24 mouse cellular contexts compared by ENCODE assay signal in the genomic region with DNA sequence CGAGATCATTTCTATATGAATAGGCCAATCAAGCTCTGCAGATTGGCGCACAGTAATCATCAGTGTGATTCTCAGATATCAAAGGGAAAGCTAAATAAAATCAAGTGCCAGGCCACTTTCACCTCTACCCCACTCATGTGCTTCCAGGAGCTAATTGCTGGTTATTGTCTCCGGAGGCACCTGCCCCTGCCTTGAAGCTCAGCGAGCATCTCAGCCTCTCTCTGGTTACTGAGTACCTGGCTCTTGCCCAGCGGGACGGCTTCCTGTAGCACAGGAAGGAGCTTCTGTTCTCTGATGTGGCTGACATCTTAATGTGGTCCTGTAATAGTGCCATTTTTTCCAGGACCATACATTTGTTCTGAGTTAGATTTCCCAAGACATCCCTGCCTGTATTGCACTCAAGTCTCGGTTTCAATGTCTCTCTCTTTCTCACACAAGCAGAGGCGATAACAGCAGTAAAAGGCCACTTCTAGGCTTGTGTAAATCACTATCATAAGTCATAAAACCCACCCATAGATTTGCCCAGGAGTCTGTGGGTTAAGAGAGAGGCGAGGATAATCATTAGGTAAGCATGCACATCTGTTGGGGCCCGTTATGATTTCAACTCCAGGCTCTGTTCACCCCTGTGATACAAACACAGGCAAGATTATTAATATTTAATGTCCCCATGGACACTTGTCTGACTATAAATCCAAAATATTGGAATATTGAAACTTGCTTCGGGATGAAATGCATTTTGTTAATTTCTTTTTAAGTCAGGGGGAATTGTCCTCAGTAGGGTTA. TPM values are rescaled to one million over a fixed set of nuclear protein-coding genes. Genes with fewer than 3 reads are reported as not detected.
A peak's percentile ranks its signal among the peaks of the same experiment; 100 is the strongest.
DNase-seq lines count a peak whose midpoint lies in the region; ATAC-seq and TF ChIP-seq lines count a peak whose summit lies in the region.
"Had no signal": no experiment of that assay in that cellular context is flagged by ENCODE, and none has a peak within 500 bp of the region (broad histone marks: within the 10 kb centered on the region; RNA-seq: fewer than 3 reads in every experiment).

No protein-coding gene starts in this region.

- H3K4me2 ChIP-seq in forebrain, postnatal 0 days (ENCODE audit: low read depth): no peak overlapping the region
- H3K4me2 ChIP-seq in intestine, postnatal 0 days (replicated peaks; ENCODE audit: low read depth): peak overlapping the region; percentile 17; the same call in 1 of the 2 replicates
- H3K4me2 ChIP-seq: embryonic facial prominence, embryonic 13.5 days; heart, embryonic 15.5 days; lung, embryonic 15.5 days had no signal

- no peak for TF ChIP-seq CTCF in forebrain, postnatal 0 days (IDR thresholded peaks at IDR 0.05; ENCODE audit: low read depth)
- TF ChIP-seq CTCF in intestine, postnatal 0 days (IDR thresholded peaks at IDR 0.05; ENCODE audit: low read depth): no peak

- H3K9ac ChIP-seq in forebrain, postnatal 0 days: no peak overlapping the region
- H3K9ac ChIP-seq in intestine, postnatal 0 days (ENCODE audit: low read depth, low read length): no peak overlapping the region
- H3K9ac ChIP-seq: embryonic facial prominence, embryonic 13.5 days; heart, embryonic 15.5 days; liver, embryonic 14.5 days; lung, embryonic 15.5 days had no signal

- no peaks in the 10 kb centered on the region for H3K4me1 ChIP-seq in forebrain, postnatal 0 days (ENCODE audit: insufficient read depth)
- H3K4me1 ChIP-seq in forebrain, embryonic 10.5 days: peaks cover 14% of the 10 kb centered on the region
- no peaks in the 10 kb centered on the region for H3K4me1 ChIP-seq in intestine, postnatal 0 days (replicated peaks; ENCODE audit: control insufficient read depth, insufficient read depth, low read length)
- H3K4me1 ChIP-seq: heart, embryonic 15.5 days had no signal

- no peaks in the 10 kb centered on the region for H3K9me3 ChIP-seq in forebrain, postnatal 0 days (ENCODE audit: low read length)
- no peaks in the 10 kb centered on the region for H3K9me3 ChIP-seq in forebrain, embryonic 10.5 days
- no peaks in the 10 kb centered on the region for H3K9me3 ChIP-seq in intestine, postnatal 0 days (ENCODE audit: control insufficient read depth)
- H3K9me3 ChIP-seq: embryonic facial prominence, embryonic 13.5 days; heart, embryonic 15.5 days; lung, embryonic 15.5 days; midbrain, embryonic 10.5 days had no signal

- no peak overlapping the region for H3K4me3 ChIP-seq in forebrain, postnatal 0 days (ENCODE audit: low read depth, low read length)
- H3K4me3 ChIP-seq in forebrain, embryonic 10.5 days: no peak overlapping the region
- H3K4me3 ChIP-seq in intestine, postnatal 0 days (ENCODE audit: low read depth, low read length): no peak overlapping the region
- H3K4me3 ChIP-seq: embryonic facial prominence, embryonic 13.5 days; heart, embryonic 15.5 days; layer of hippocampus, adult 2 months; lung, embryonic 15.5 days; midbrain, embryonic 10.5 days had no signal

- no peak for DNase-seq in forebrain, postnatal 0 days
- DNase-seq in forebrain, embryonic 10.5 days (ENCODE audit: extremely low spot score, low spot score): no peak
- DNase-seq in kidney, postnatal 10 days: peak; percentile 28
- DNase-seq in kidney, adult 11 months: no peak
- peak; percentile 32 for DNase-seq in brain, adult 2 months (ENCODE audit: low read depth, low spot score)
- DNase-seq in adrenal gland, postnatal 25 days: no peak
- DNase-seq in frontal cortex, adult 2 months (ENCODE audit: extremely low spot score in 1 of 2, low spot score in 1 of 2): no peak
- DNase-seq: adrenal gland, adult 2 months; B cell, adult 2 months; cerebellum, adult 11 months; cerebellum, postnatal 10 days; gastrocnemius, postnatal 25 days; layer of hippocampus, postnatal 36 days; right cerebral cortex, postnatal 4 days had no signal

- peak; percentile 45; the same call in 1 of the 2 replicates for ATAC-seq in forebrain, postnatal 0 days
- no peak for ATAC-seq in intestine, postnatal 0 days
- ATAC-seq: inflammation-experienced regulatory T-cells, adult 6 months had no signal

- H3K36me3 ChIP-seq in forebrain, postnatal 0 days (ENCODE audit: insufficient read depth): no peaks in the 10 kb centered on the region
- no peaks in the 10 kb centered on the region for H3K36me3 ChIP-seq in forebrain, embryonic 10.5 days (replicated peaks)
- no peaks in the 10 kb centered on the region for H3K36me3 ChIP-seq in intestine, postnatal 0 days (ENCODE audit: control insufficient read depth, insufficient read depth)
- H3K36me3 ChIP-seq: embryonic facial prominence, embryonic 13.5 days; heart, embryonic 15.5 days; lung, embryonic 15.5 days; midbrain, embryonic 10.5 days had no signal

- 60% methylated on average over 11 of the region's 11 CpGs for WGBS in forebrain, postnatal 0 days
- 82% methylated on average over 11 of the region's 11 CpGs for WGBS in forebrain, embryonic 10.5 days
- WGBS in intestine, postnatal 0 days: 40% methylated on average over 11 of the region's 11 CpGs

- H3K27me3 ChIP-seq in forebrain, postnatal 0 days (ENCODE audit: insufficient read depth, low read length): no peaks in the 10 kb centered on the region
- peaks cover 14% of the 10 kb centered on the region; the same call in 1 of the 2 replicates for H3K27me3 ChIP-seq in forebrain, embryonic 10.5 days (ENCODE audit: poor library complexity, severe bottlenecking)
- no peaks in the 10 kb centered on the region for H3K27me3 ChIP-seq in intestine, postnatal 0 days (replicated peaks; ENCODE audit: control insufficient read depth, insufficient read depth, low read length)
- H3K27me3 ChIP-seq: embryonic facial prominence, embryonic 13.5 days; heart, embryonic 15.5 days; lung, embryonic 15.5 days had no signal

- no peak overlapping the region for H3K27ac ChIP-seq in forebrain, postnatal 0 days (ENCODE audit: low read depth, low read length)
- no peak overlapping the region for H3K27ac ChIP-seq in forebrain, embryonic 10.5 days
- H3K27ac ChIP-seq in intestine, postnatal 0 days (ENCODE audit: low read depth, low read length): no peak overlapping the region
- H3K27ac ChIP-seq: embryonic facial prominence, embryonic 13.5 days; heart, embryonic 15.5 days; kidney, postnatal 0 days; layer of hippocampus, adult 2 months; liver, embryonic 14.5 days; lung, embryonic 15.5 days; macrophage; midbrain, embryonic 10.5 days had no signal

RNA-seq across cellular contexts. Expression of a gene that starts 2.9 kb away (rescaled TPM):
- 60.9 and 82.5 TPM in 2 replicates for total RNA-seq in forebrain, postnatal 0 days (2014; rRNA removed)
- 24.5 and 30.5 TPM in 2 replicates for polyA plus RNA-seq in forebrain, postnatal 0 days (2015; fragmentation: Nextera tagmentation; extraction: Ambion mirVana)
- 6.2 and 6.5 TPM in 2 replicates for polyA plus RNA-seq in forebrain, embryonic 10.5 days (2016; fragmentation: Nextera tagmentation; extraction: Ambion mirVana)
- polyA plus RNA-seq in intestine, postnatal 0 days (2015; fragmentation: Nextera tagmentation; extraction: Ambion mirVana): 3.6 and 3.7 TPM in 2 replicates
- 31.3 and 41.8 TPM in 2 replicates for total RNA-seq in adrenal gland, postnatal 25 days (2021)
- 44.0 and 56.6 TPM in 2 replicates for polyA plus RNA-seq in frontal cortex, adult 2 months (2012; rRNA removed)

Comparison
In these comparisons a context has a peak if more than half of its experiments do, and no peak if none do; other contexts are left out.
1. DNase-seq: peak in kidney, postnatal 10 days (single experiment) and brain, adult 2 months (single experiment); none in forebrain, postnatal 0 days (single experiment), forebrain, embryonic 10.5 days (single experiment), kidney, adult 11 months (single experiment), adrenal gland, postnatal 25 days (single experiment) and frontal cortex, adult 2 months (0 of 2).